12 mouse cellular contexts compared by ENCODE assay signal in the genomic region with DNA sequence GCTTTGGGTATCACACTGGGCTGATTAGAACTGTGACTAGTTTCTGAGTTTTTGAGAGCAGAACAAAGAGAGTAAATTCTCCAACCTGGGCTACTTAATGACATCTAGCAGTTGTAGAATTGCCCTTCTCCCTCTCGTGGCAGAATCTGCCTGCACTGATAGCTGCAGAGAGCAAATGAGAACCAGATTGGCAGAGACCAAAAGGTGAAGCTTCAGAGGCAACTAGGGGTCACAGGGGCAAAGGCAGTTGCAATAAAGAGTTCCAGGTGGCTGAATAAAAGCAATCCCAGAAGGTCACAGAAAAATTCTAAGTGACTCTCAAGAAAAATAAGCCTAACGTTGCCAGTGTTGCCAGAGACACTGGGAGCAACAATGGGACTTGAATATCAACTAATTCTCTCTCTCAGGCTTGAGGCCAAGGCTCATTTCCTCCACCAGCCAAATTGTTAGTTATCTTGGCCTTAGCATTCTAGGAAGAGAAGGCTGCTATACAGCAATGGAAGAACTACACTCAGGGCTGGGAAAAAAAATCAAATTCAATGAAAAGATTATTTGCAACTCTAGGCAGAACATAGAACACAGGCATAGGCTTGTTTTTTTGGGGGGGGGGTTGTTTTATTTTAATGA.
DNase-seq lines count a peak whose midpoint lies in the region; ATAC-seq and TF ChIP-seq lines count a peak whose summit lies in the region.
"Had no signal": no experiment of that assay in that cellular context is flagged by ENCODE, and none has a peak within 500 bp of the region (broad histone marks: within the 10 kb centered on the region; RNA-seq: fewer than 3 reads in every experiment).

No protein-coding gene starts in this region.

- no peak overlapping the region for H3K4me2 ChIP-seq in lung, embryonic 14.5 days
- H3K4me2 ChIP-seq in intestine, embryonic 16.5 days (ENCODE audit: low read depth, low read length), result no peak overlapping the region
- H3K4me2 ChIP-seq: liver, embryonic 11.5 days; midbrain, embryonic 13.5 days had no signal

- H3K27me3 ChIP-seq in lung, embryonic 14.5 days (ENCODE audit: insufficient read depth, low read length), result no peaks in the 10 kb centered on the region
- H3K27me3 ChIP-seq in intestine, embryonic 16.5 days (replicated peaks; ENCODE audit: control insufficient read depth, insufficient read depth, low read length), result no peaks in the 10 kb centered on the region
- H3K27me3 ChIP-seq: midbrain, embryonic 13.5 days had no signal

- H3K27ac ChIP-seq in lung, embryonic 14.5 days (ENCODE audit: low read depth), result no peak overlapping the region
- H3K27ac ChIP-seq in intestine, embryonic 16.5 days (ENCODE audit: low read length), result no peak overlapping the region
- H3K27ac ChIP-seq: kidney, postnatal 0 days; midbrain, embryonic 13.5 days had no signal

- WGBS in lung, embryonic 14.5 days, result 11% methylated on average over 2 of the region's 2 CpGs
- WGBS in intestine, embryonic 16.5 days, result 19% methylated on average over 2 of the region's 2 CpGs

- peak; percentile 3 for DNase-seq in lung, embryonic 14.5 days
- no peak for DNase-seq in lung, postnatal 36 days
- peak; percentile 16 for DNase-seq in brain, embryonic 18.5 days (ENCODE audit: low read depth, low spot score)
- peak; percentile 69 for DNase-seq in embryo, embryonic 9.5 days (ENCODE audit: extremely low spot score)
- DNase-seq in mesoderm, embryonic 11.5 days (ENCODE audit: low read depth, low spot score), result peak; percentile 72
- no peak for DNase-seq in spleen, postnatal 4 days (ENCODE audit: low spot score in 2 of 2)
- DNase-seq: cerebellum, adult 8-10 months; heart, adult 18-20 months had no signal

- no peak for ATAC-seq in lung, embryonic 14.5 days (ENCODE audit: insufficient read depth)
- ATAC-seq in intestine, embryonic 16.5 days, result no peak
- ATAC-seq: midbrain, embryonic 13.5 days had no signal

- no peak overlapping the region for H3K4me3 ChIP-seq in lung, embryonic 14.5 days (ENCODE audit: low read depth, low read length)
- no peak overlapping the region for H3K4me3 ChIP-seq in intestine, embryonic 16.5 days (ENCODE audit: low read length)
- H3K4me3 ChIP-seq: midbrain, embryonic 13.5 days had no signal

- H3K36me3 ChIP-seq in lung, embryonic 14.5 days (ENCODE audit: insufficient read depth), result no peaks in the 10 kb centered on the region
- H3K36me3 ChIP-seq in intestine, embryonic 16.5 days (ENCODE audit: control insufficient read depth, insufficient read depth, low read length), result no peaks in the 10 kb centered on the region
- H3K36me3 ChIP-seq: midbrain, embryonic 13.5 days had no signal

- no peaks in the 10 kb centered on the region for H3K4me1 ChIP-seq in lung, embryonic 14.5 days (ENCODE audit: insufficient read depth)
- no peaks in the 10 kb centered on the region for H3K4me1 ChIP-seq in intestine, embryonic 16.5 days (ENCODE audit: control insufficient read depth, insufficient read depth, low read length)
- H3K4me1 ChIP-seq: midbrain, embryonic 13.5 days had no signal

- no peak overlapping the region for H3K9ac ChIP-seq in lung, embryonic 14.5 days
- H3K9ac ChIP-seq in intestine, embryonic 16.5 days (ENCODE audit: low read depth, low read length), result no peak overlapping the region
- H3K9ac ChIP-seq: midbrain, embryonic 13.5 days had no signal

- no peaks in the 10 kb centered on the region for H3K9me3 ChIP-seq in lung, embryonic 14.5 days (ENCODE audit: low read depth, low read length)
- H3K9me3 ChIP-seq in intestine, embryonic 16.5 days (ENCODE audit: control insufficient read depth, low read length), result no peaks in the 10 kb centered on the region
- H3K9me3 ChIP-seq: midbrain, embryonic 13.5 days had no signal

- no peak for TF ChIP-seq CTCF in lung, embryonic 14.5 days (IDR thresholded peaks at IDR 0.05; ENCODE audit: low read depth)

Comparison
In these comparisons a context has a peak if more than half of its experiments do, and no peak if none do; other contexts are left out.
1. DNase-seq: peak in lung, embryonic 14.5 days (single experiment), brain, embryonic 18.5 days (single experiment), embryo, embryonic 9.5 days (single experiment) and mesoderm, embryonic 11.5 days (single experiment); none in lung, postnatal 36 days (single experiment) and spleen, postnatal 4 days (0 of 2).